Mouse (Mus musculus) lung, adult 18-20 months (tissue): ENCODE measurements at regions not wholly inside any gene's neighbourhood (a gene's known extent, or its start where the extent isn't known, plus 50 kb on each side); places are given as distances from the start of the nearest gene placed in this dataset.
A peak's percentile ranks its signal among the peaks of the same experiment; 100 is the strongest.

Experiments
- DNase-seq, 2 experiments: peaks; one replicate each; pipeline ENCODE4 v3.0.0; 2022; ENCODE audit warnings: mixed read lengths in 2 of 2

DNA sequence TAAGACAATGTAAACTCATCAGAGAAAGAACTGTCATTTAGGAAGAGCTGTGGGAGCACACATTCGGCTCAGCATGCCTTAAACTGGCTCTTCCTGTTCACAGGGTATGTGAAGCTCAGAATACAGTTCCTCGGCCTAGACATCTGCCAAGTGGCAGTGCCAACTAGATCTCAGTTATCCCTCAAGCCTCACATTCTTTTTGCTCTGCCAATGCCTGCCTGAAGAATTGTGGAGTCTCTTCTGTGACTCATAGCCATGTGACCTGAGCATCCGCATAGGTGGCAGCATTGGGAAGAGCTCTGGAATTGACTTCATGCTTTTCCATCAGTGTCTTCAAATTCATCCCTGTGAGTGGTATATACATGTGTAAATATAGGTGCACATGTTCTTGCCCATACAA, 59.7 kb downstream of the Prlhr start:
- DNase-seq = no peak

DNA sequence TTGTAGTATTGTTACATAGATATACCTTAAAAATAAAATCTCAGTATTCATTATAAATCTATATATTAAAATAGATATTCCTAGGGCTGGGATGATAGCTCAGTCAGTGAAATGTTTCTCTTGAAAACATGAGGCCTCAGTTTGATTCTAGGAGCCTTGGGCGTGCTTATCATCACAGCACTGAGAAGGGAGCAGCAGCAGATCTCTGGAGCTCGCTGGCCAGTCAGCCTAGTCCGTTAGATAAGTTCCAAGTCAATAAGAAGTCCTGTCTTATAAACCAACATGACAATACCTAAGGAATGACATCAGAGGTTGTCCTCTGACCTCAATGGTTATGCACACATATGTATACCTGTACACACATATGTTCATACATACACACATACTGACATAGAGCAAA, 68.7 kb downstream of the Prlhr start:
- no peak for DNase-seq

GRCm38 (mm10) chr19:60397666-60398065, 70.4 kb downstream of the Prlhr start:
- no peak for DNase-seq

DNA sequence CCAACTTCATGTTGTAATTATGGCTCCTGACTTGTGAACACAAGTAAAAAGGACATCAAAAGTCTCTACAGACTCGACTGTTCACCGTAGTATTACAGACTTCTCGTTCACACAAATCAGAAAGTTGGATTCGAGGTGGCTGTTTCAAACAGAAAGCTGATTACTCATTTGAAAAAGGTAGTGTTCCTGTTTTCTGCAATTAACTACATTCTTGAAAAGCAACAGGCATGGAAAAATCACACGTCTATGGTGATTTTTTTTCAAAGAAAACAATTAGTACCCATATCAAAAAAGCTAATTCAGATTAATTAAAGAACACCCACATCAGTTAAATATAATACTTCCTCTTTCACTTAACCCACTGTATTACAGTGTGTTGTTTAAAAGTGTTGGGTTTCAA, 71.5 kb downstream of the Prlhr start:
- DNase-seq = no peak

DNA sequence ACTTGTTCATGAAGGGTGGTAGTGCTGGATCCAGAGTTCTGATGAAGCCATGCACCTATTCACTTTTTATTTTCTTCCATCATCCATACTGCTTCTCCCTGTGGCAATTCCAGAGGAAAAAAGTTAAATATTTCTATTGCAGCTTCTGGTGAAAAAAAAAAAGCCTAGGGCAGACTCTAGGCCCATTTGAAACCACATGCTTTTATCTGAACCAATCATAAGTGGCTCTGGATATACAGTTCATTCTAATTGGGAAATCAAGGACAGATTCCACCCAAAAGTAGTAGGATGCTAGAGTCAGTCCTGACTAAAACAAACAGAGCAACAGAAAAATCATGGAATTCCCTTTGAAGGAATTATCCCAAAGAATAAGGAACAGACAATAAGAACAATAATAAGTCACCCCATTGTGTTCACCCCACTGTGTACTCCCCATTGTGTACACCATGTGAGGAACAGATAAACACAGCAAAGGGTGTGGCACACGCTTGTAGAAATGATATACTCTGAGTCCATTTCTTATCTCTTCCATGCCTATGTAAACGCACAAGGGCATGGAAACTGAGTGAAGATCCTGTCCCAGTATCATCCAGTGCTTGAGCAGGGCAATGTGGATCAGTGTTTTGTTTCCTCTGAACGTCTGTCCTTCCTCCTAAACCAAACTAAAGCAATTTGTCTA, 81.4 kb downstream of the Prlhr start:
- no peak for DNase-seq

DNA sequence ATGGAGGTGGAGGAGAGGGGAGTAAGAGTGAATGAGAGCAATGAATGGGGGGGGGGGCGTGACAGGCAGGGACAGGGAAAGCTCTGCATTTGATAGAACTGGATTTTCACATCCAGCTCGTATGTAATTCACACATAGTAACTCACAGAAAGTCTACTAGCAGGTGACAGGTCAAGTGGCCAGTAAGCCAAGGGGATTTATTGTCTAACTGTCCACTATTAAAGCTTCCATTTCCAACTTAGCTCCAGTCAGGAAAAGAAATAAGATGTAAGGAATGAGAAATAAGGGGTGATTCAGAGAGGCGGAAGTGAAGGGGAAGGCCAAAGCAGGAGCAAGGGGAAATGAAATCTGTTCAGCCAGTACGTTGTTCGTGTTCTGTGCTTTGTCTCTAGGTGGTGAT, 83.4 kb downstream of the Prlhr start:
- no peak for DNase-seq

- DNase-seq = no peak
These were observed 85.4 kb downstream of the Prlhr start for GRCm38 (mm10) chr19:60382661-60383060.

DNA sequence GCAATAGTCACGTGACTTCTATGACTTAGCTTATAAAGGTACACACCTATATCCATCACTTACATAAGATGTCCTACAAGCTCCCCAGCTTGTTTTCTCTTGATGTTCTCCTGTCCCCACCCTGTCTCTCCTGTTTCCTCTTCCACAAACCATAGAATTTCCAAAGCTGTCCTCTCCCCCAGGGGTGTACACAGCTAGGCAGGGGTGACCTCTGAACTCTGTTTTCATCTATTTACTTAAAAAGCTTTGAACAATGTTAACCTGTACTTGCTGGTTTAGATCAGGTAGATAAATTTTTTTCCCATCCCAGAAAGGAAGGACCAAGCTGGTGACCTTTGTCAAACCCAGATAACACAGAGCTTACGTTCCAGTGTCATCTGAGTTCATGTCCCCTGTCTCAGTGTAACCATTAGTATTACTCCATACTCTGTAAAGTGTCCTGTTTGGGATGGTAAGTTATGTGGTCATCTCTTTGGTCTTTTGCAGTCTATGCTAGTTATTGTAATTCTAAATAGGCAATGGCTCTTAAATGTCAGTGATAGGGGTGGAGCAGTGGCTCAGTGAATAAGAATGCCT, 89.0 kb downstream of the Prlhr start:
- DNase-seq = no peak

DNA sequence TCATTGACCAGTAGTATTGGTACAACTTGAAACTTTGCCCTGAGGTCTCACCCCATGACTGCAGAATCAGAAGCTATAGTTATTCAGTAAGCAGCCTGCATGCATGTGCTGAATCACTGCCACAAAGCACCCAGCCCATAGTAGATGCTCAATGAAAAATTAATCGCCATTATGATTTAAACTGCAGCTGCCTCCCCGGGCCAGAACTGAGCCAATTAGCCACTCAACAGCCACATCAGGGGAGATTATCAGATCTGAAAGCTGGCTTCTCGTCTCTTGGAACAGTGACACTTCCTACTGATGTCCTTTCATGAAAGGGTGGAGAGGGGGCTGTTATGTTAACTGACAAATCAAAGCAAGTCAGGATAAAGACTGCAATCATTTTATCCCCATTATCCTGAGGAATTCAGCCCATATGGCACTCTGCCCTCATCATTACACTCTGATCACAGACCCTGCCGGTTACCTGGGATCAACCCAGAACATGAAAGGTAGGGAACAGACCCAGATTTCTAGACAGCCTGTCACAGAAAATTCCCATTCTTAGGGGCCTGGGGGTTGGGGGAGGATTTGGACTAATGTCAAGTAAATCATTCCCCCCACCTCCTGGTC, 104.0 kb downstream of the Prlhr start:
- DNase-seq = no peak

DNA sequence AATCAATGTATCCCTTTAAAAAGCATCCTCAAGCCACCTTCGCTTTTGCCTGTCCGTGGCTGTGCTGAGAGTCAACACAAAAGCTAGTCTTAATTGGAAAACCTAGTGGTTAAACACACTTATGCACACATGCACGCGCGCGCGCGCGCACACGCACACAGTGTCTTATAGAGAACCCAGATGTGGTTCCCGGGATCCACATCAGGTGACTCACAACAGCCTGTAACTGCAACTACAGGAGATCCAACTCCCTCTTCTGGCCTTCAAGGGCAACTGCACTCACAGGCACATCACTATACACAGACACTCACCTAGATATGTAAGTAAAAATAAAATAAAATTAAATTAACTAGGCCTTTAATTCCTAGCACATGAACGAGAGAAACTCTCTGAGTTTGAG, 118.4 kb upstream of the Fam204a start:
- no peak for DNase-seq

GRCm38 (mm10) chr19:60341485-60341884, 115.0 kb upstream of the Fam204a start:
- DNase-seq = peak; percentile 18 to 32

DNA sequence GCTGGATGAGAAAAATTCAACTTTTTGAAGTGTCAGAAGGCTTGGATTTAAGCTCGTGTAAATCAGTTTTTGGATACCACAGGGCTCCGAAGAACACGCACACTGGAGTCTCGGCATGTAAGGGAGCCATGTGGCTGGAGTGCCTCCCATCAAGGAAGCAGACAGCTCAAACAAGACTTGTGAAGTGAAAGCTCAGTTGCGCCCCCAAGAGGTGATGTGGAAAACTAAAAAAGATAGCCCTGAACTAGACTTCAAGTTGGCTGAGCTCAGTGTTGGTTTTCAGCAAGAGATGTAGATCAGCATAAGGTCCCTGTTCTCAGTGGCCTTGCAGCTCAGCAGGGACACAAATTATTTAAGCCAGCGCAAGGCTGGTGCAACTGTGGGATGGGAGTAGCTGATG, 113.7 kb upstream of the Fam204a start:
- no peak for DNase-seq

DNA sequence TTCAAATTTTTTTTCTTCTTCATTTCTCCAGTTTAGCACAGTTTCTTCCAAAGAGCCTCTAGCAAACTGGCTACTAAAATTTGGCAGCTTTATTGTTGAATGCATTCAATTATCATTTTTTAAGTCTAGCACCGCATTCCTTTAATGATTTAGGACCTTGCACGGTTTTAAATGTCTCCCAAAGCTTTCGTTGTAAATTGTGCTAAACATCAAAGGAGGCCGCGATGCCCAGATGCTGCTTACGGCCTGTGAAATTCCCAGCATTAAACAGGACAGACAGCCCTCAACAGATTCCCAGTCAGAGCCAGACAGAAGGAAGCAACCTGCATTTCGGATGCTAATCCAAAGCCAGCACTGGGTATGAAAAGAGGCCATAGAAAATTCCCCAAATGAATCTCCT, 108.0 kb upstream of the Fam204a start:
- no peak for DNase-seq

DNA sequence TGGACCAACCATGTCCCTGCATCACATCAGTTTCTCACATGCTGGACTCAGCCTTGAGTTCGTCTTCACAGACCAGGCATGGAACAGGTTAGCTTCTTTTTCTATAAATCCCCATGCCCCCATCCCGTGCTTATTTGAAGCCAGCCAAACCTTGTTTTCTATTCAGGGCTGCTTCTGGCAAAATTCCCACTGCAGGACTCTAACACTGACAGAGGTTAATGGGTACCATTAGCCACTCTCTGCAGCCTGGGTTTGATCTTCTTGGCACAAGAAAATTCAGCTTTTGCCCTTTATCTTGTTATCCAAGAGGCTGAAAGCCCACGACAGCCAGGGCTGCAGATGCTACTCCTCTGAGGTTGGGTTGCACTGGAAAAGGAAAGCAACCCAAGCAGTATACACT, 101.8 kb upstream of the Fam204a start:
- no peak for DNase-seq

GRCm38 (mm10) chr19:60325612-60326011, 99.1 kb upstream of the Fam204a start:
- no peak for DNase-seq

GRCm38 (mm10) chr19:60325112-60325511, 98.6 kb upstream of the Fam204a start:
- no peak for DNase-seq

DNA sequence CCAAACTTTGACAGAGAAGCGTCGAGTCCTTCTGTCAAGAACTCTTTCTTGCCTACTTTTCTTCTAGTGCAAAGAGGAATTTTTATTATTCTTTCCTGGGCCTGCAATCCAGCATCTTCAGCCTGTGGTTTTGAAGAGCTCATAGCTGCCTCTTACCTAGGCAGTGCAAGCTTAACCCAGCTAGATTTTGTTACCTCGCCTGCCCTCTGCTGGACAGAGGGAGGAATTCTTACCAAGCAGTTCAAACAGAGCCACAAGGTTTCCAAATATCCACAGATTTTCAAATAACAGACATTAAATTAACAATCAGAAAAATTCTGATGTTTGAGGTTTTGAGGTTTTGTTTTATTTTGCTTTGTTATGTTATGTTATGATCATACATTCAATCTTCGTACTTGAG, 84.1 kb upstream of the Fam204a start:
- peak; percentile 65 to 71 for DNase-seq

- DNase-seq = no peak
These were observed 75.9 kb upstream of the Fam204a start for GRCm38 (mm10) chr19:60302371-60302770.

GRCm38 (mm10) chr19:60300891-60301290, 74.4 kb upstream of the Fam204a start:
- DNase-seq = no peak

GRCm38 (mm10) chr19:60290244-60290643, 63.7 kb upstream of the Fam204a start:
- DNase-seq = no peak

- DNase-seq = no peak
These were observed 60.4 kb upstream of the Fam204a start for GRCm38 (mm10) chr19:60286810-60287396.

DNA sequence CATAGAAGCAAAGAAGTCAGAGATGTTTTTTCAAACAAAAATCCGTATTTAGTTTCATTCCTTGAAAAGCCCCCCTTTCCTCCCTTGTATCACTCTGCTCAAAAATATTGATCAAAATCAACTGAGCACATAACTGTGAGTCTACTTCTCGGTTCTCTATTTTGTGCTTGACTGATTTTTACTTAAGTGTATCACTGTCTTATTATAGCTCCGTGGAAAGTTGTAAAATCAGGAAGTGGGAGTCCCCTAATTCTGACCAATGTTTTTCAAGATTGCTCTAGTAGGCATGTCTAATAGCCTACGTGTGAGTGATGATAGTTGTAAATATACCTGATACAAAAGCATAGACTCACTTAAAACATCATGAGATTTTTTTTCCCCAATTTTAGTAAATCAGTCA, 58.4 kb upstream of the Fam204a start:
- DNase-seq = no peak
